1 mouse cellular context compared by ENCODE assay signal in the genomic region with DNA sequence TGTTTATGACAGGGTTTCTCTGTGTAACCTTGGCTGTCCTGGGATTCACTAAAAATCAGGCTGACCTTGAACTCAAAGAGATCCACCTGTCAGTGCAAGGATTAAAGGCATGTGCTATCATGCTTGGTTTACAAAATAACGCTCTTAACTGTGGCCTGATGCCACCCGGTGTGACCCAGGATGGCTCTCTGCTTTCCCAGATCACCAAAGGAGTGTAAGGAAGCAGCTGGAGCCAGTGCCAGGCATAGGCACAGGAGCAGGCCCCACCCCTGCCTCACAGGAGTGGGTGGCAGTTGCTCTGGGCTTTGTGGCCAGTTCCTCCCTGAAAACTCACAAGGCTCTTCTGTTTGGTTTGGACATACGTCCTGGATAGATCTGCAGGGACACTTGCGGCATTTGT.
TF ChIP-seq lines count a peak whose summit lies in the region.

No protein-coding gene starts in this region.

TF ChIP-seq in myocyte, 11 proteins besides CTCF, POLR2A, EP300 and RAD21:
- TF ChIP-seq MYOG (IDR thresholded peaks at IDR 0.05; ENCODE audit: control insufficient read depth in 1 of 3, insufficient read depth in 1 of 3, insufficient read length in 2 of 3, low read depth in 2 of 3) (peak in 1 of 3 experiments; percentile 88), USF1 (IDR thresholded peaks at IDR 0.05; ENCODE audit: low read depth) (no peak)
